9 mouse cellular contexts compared by ENCODE assay signal in genomic region chr1:55201850-55202752, GRCm38 (mm10). TPM values are rescaled to one million over a fixed set of nuclear protein-coding genes. Genes with fewer than 3 reads are reported as not detected.
A peak's percentile ranks its signal among the peaks of the same experiment; 100 is the strongest.
DNase-seq lines count a peak whose midpoint lies in the region; ATAC-seq and TF ChIP-seq lines count a peak whose summit lies in the region.
"Had no signal": no experiment of that assay in that cellular context is flagged by ENCODE, and none has a peak within 500 bp of the region (broad histone marks: within the 10 kb centered on the region; RNA-seq: fewer than 3 reads in every experiment).

No protein-coding gene starts in this region.

- H3K9ac ChIP-seq in hindbrain, embryonic 13.5 days = no peak overlapping the region
- no peak overlapping the region for H3K9ac ChIP-seq in hindbrain, embryonic 11.5 days (ENCODE audit: low read depth, low read length)
- H3K9ac ChIP-seq in intestine, embryonic 14.5 days (ENCODE audit: low read length) = no peak overlapping the region
- H3K9ac ChIP-seq in stomach, embryonic 14.5 days (replicated peaks; ENCODE audit: low read depth, low read length) = no peak overlapping the region

- H3K27ac ChIP-seq in hindbrain, embryonic 13.5 days = peak overlapping the region; percentile 55
- H3K27ac ChIP-seq in hindbrain, embryonic 11.5 days (ENCODE audit: low read depth, low read length) = no peak overlapping the region
- peak overlapping the region; percentile 80 for H3K27ac ChIP-seq in gastrocnemius, adult 2 months
- H3K27ac ChIP-seq in intestine, embryonic 14.5 days (ENCODE audit: low read depth) = peak overlapping the region; percentile 29
- H3K27ac ChIP-seq in stomach, embryonic 14.5 days (ENCODE audit: low read length) = 0 out of 2 replicates have a peak overlapping the region, but pooled peaks have one; percentile 12

- no peaks in the 10 kb centered on the region for H3K9me3 ChIP-seq in hindbrain, embryonic 13.5 days
- no peaks in the 10 kb centered on the region for H3K9me3 ChIP-seq in hindbrain, embryonic 11.5 days (ENCODE audit: control insufficient read depth, low read length)
- H3K9me3 ChIP-seq in intestine, embryonic 14.5 days (ENCODE audit: control insufficient read depth, low read length) = no peaks in the 10 kb centered on the region
- H3K9me3 ChIP-seq in stomach, embryonic 14.5 days (ENCODE audit: control insufficient read depth, low read depth, low read length) = no peaks in the 10 kb centered on the region

- no peak overlapping the region for H3K4me3 ChIP-seq in hindbrain, embryonic 13.5 days
- no peak overlapping the region for H3K4me3 ChIP-seq in hindbrain, embryonic 11.5 days (ENCODE audit: low read depth, low read length)
- H3K4me3 ChIP-seq in gastrocnemius, adult 2 months = peak overlapping the region; percentile 68
- H3K4me3 ChIP-seq in intestine, embryonic 14.5 days (ENCODE audit: low read depth, low read length) = no peak overlapping the region
- peak overlapping the region; percentile 10 for H3K4me3 ChIP-seq in lung, adult 2 months (replicated peaks; ENCODE audit: extremely low read depth, low read depth, low read length)
- H3K4me3 ChIP-seq in stomach, embryonic 14.5 days (ENCODE audit: low read depth, low read length) = no peak overlapping the region

- TF ChIP-seq CTCF in gastrocnemius, adult 2 months (IDR thresholded peaks at IDR 0.05) = no peak
- TF ChIP-seq CTCF in lung, adult 2 months (IDR thresholded peaks at IDR 0.05; ENCODE audit: insufficient read depth, low read length) = no peak

- H3K4me2 ChIP-seq in hindbrain, embryonic 13.5 days = no peak overlapping the region
- no peak overlapping the region for H3K4me2 ChIP-seq in hindbrain, embryonic 11.5 days (replicated peaks; ENCODE audit: low read depth, low read length)
- no peak overlapping the region for H3K4me2 ChIP-seq in intestine, embryonic 14.5 days (ENCODE audit: low read length)
- no peak overlapping the region for H3K4me2 ChIP-seq in stomach, embryonic 14.5 days (replicated peaks; ENCODE audit: low read depth, low read length)

- 64% methylated on average over 18 of the region's 18 CpGs for WGBS in hindbrain, embryonic 13.5 days
- WGBS in hindbrain, embryonic 11.5 days = 76% methylated on average over 18 of the region's 18 CpGs
- WGBS in intestine, embryonic 14.5 days = 65% methylated on average over 18 of the region's 18 CpGs
- WGBS in lung, adult 2 months = 60% methylated on average over 18 of the region's 18 CpGs
- 68% methylated on average over 18 of the region's 18 CpGs for WGBS in stomach, embryonic 14.5 days

- TF ChIP-seq POLR2A in lung, adult 2 months (IDR thresholded peaks at IDR 0.05; ENCODE audit: borderline replicate concordance, extremely low read depth, low read depth, low read length) = no peak

- intact Hi-C loops in gastrocnemius, adult 2 months (cut with DNase I) = no loop called here

- H3K27me3 ChIP-seq in hindbrain, embryonic 13.5 days = no peaks in the 10 kb centered on the region
- H3K27me3 ChIP-seq in hindbrain, embryonic 11.5 days (ENCODE audit: control insufficient read depth, insufficient read depth, low read length) = no peaks in the 10 kb centered on the region
- no peaks in the 10 kb centered on the region for H3K27me3 ChIP-seq in intestine, embryonic 14.5 days (replicated peaks; ENCODE audit: control insufficient read depth, insufficient read depth, low read length)
- H3K27me3 ChIP-seq in stomach, embryonic 14.5 days (ENCODE audit: control insufficient read depth, insufficient read depth, low read length) = no peaks in the 10 kb centered on the region

- peaks cover 9% of the 10 kb centered on the region for H3K4me1 ChIP-seq in hindbrain, embryonic 13.5 days (replicated peaks)
- H3K4me1 ChIP-seq in hindbrain, embryonic 11.5 days (replicated peaks; ENCODE audit: control insufficient read depth, insufficient read depth, low read length) = no peaks in the 10 kb centered on the region
- peaks cover 10% of the 10 kb centered on the region; the same call in 1 of the 2 replicates for H3K4me1 ChIP-seq in intestine, embryonic 14.5 days (replicated peaks; ENCODE audit: control insufficient read depth, insufficient read depth, low read length)
- no peaks in the 10 kb centered on the region for H3K4me1 ChIP-seq in lung, adult 2 months (ENCODE audit: control insufficient read depth, insufficient read depth, low read length)
- 0 out of 2 replicates have a peak, but pooled peaks cover 8% of the 10 kb centered on the region for H3K4me1 ChIP-seq in stomach, embryonic 14.5 days (ENCODE audit: control insufficient read depth, insufficient read depth, low read length)

- DNase-seq in hindbrain, embryonic 11.5 days (ENCODE audit: low spot score) = no peak
- DNase-seq in adrenal gland, postnatal 25 days = peak; percentile 56
- peak; percentile 64 for DNase-seq in gastrocnemius, adult 2 months
- DNase-seq in intestine, embryonic 14.5 days (ENCODE audit: low spot score) = no peak
- no peak for DNase-seq in lung, adult 2 months

- no peaks in the 10 kb centered on the region for H3K36me3 ChIP-seq in hindbrain, embryonic 13.5 days
- H3K36me3 ChIP-seq in hindbrain, embryonic 11.5 days (ENCODE audit: control insufficient read depth, insufficient read depth, low read length) = no peaks in the 10 kb centered on the region
- H3K36me3 ChIP-seq in intestine, embryonic 14.5 days (ENCODE audit: control insufficient read depth, insufficient read depth, low read length) = no peaks in the 10 kb centered on the region
- no peaks in the 10 kb centered on the region; the same call in 1 of the 2 replicates for H3K36me3 ChIP-seq in stomach, embryonic 14.5 days (ENCODE audit: control insufficient read depth, insufficient read depth, low read length)

- ATAC-seq in hindbrain, embryonic 13.5 days (ENCODE audit: low FRiP score) = no peak
- ATAC-seq in hindbrain, embryonic 11.5 days (ENCODE audit: low FRiP score) = no peak
- ATAC-seq in intestine, embryonic 14.5 days (replicated peaks; ENCODE audit: low FRiP score, low TSS enrichment, low read depth) = no peak
- no peak for ATAC-seq in stomach, embryonic 14.5 days (ENCODE audit: insufficient number of reproducible peaks, insufficient read depth, low FRiP score, low read depth)
- ATAC-seq in inflammation-experienced regulatory T-cells, adult 6 months = no peak

RNA-seq across cellular contexts. Expression of gene Rftn2, which starts 24.5 kb away (rescaled TPM):
- 10.0 and 11.3 TPM in 2 replicates for polyA plus RNA-seq in hindbrain, embryonic 13.5 days (2015; fragmentation: Nextera tagmentation; extraction: Ambion mirVana)
- 9.7 and 10.8 TPM in 2 replicates for polyA plus RNA-seq in hindbrain, embryonic 11.5 days (2014; fragmentation: Nextera tagmentation; extraction: Ambion mirVana)
- 15.5 and 20.0 TPM in 2 replicates for total RNA-seq in adrenal gland, postnatal 25 days (2021)
- total RNA-seq in gastrocnemius, adult 2 months (2021) = 1 to 10 TPM; 3.3 to 4.9 TPM
- polyA plus RNA-seq in intestine, embryonic 14.5 days (2014; fragmentation: Nextera tagmentation; extraction: Ambion mirVana) = 9.4 and 14.8 TPM in 2 replicates
- 6.1 and 10.9 TPM in 2 replicates for polyA plus RNA-seq in lung, adult 2 months (2012; rRNA removed)
- polyA plus RNA-seq in stomach, embryonic 14.5 days (2014; fragmentation: Nextera tagmentation; extraction: Ambion mirVana) = 12.8 and 12.9 TPM in 2 replicates
- polyA plus RNA-seq in inflammation-experienced regulatory T-cells, adult 6 months (2017; shearing (Covaris generic)) = 1 to 10 TPM; 1.4 to 4.8 (median 3.6) TPM
- total RNA-seq: MEL had no signal

RNA-seq across cellular contexts. Expression of gene Mars2, which starts 34.9 kb away (rescaled TPM):
- polyA plus RNA-seq in hindbrain, embryonic 13.5 days (2015; fragmentation: Nextera tagmentation; extraction: Ambion mirVana) = 3.5 TPM in 2 replicates
- polyA plus RNA-seq in hindbrain, embryonic 11.5 days (2014; fragmentation: Nextera tagmentation; extraction: Ambion mirVana) = 2.7 TPM in 2 replicates
- 6.9 and 8.1 TPM in 2 replicates for total RNA-seq in adrenal gland, postnatal 25 days (2021)
- 1 to 10 TPM; 2.8 to 3.6 TPM for total RNA-seq in gastrocnemius, adult 2 months (2021)
- 4.6 and 5.5 TPM in 2 replicates for polyA plus RNA-seq in intestine, embryonic 14.5 days (2014; fragmentation: Nextera tagmentation; extraction: Ambion mirVana)
- 1.4 and 1.5 TPM in 2 replicates for polyA plus RNA-seq in lung, adult 2 months (2012; rRNA removed)
- 2.7 and 3.0 TPM in 2 replicates for polyA plus RNA-seq in stomach, embryonic 14.5 days (2014; fragmentation: Nextera tagmentation; extraction: Ambion mirVana)
- polyA plus RNA-seq in inflammation-experienced regulatory T-cells, adult 6 months (2017; shearing (Covaris generic)) = 1 to 10 TPM; 2.1 to 3.5 (median 3.1) TPM

Comparison
In these comparisons a context has a peak if more than half of its experiments do, and no peak if none do; other contexts are left out.
1. H3K4me3 ChIP-seq: peak in gastrocnemius, adult 2 months (single experiment) and lung, adult 2 months (single experiment); none in hindbrain, embryonic 13.5 days (single experiment), hindbrain, embryonic 11.5 days (single experiment), intestine, embryonic 14.5 days (single experiment) and stomach, embryonic 14.5 days (single experiment).
2. DNase-seq: peak in adrenal gland, postnatal 25 days (single experiment) and gastrocnemius, adult 2 months (single experiment); none in hindbrain, embryonic 11.5 days (single experiment), intestine, embryonic 14.5 days (single experiment) and lung, adult 2 months (single experiment).